In genomic region chr10:54558636-54559035, GRCm38 (mm10) we compare ENCODE assay signal across 11 mouse cellular contexts.
DNase-seq lines count a peak whose midpoint lies in the region; ATAC-seq and TF ChIP-seq lines count a peak whose summit lies in the region.
"Had no signal": no experiment of that assay in that cellular context is flagged by ENCODE, and none has a peak within 500 bp of the region (broad histone marks: within the 10 kb centered on the region; RNA-seq: fewer than 3 reads in every experiment).

No protein-coding gene starts in this region.

- no peak for TF ChIP-seq POLR2A in cerebellum, adult 2 months (IDR thresholded peaks at IDR 0.05; ENCODE audit: borderline replicate concordance, insufficient read depth, low read length)

- no peaks in the 10 kb centered on the region for H3K36me3 ChIP-seq in lung, embryonic 16.5 days (ENCODE audit: control insufficient read depth, insufficient read depth, low read length)
- H3K36me3 ChIP-seq in midbrain, embryonic 15.5 days (replicated peaks) = no peaks in the 10 kb centered on the region
- H3K36me3 ChIP-seq: embryonic facial prominence, embryonic 15.5 days had no signal

- peak; percentile 30; the same call in 1 of the 2 replicates for TF ChIP-seq CTCF in gastrocnemius, adult 2 months (IDR thresholded peaks at IDR 0.05)
- no peak for TF ChIP-seq CTCF in cerebellum, adult 2 months (IDR thresholded peaks at IDR 0.05; ENCODE audit: borderline replicate concordance, insufficient read depth, low read depth, low read length)

- 0 out of 2 replicates have a peak, but pooled peaks have one; percentile 38 for ATAC-seq in lung, embryonic 16.5 days (ENCODE audit: low read depth)
- ATAC-seq in midbrain, embryonic 15.5 days (replicated peaks) = 0 out of 2 replicates have a peak, but pooled peaks have one; percentile 63

- WGBS in lung, embryonic 16.5 days = 59% methylated on average over 4 of the region's 4 CpGs
- 68% methylated on average over 4 of the region's 4 CpGs for WGBS in midbrain, embryonic 15.5 days
- WGBS in cerebellum, adult 2 months = 64% methylated on average over 4 of the region's 4 CpGs

- H3K9ac ChIP-seq in lung, embryonic 16.5 days (ENCODE audit: low read length) = no peak overlapping the region
- H3K9ac ChIP-seq in midbrain, embryonic 15.5 days = no peak overlapping the region
- H3K9ac ChIP-seq: embryonic facial prominence, embryonic 15.5 days had no signal

- no peaks in the 10 kb centered on the region for H3K4me1 ChIP-seq in lung, embryonic 16.5 days (replicated peaks; ENCODE audit: control insufficient read depth, insufficient read depth, low read length)
- H3K4me1 ChIP-seq in midbrain, embryonic 15.5 days = no peaks in the 10 kb centered on the region
- no peaks in the 10 kb centered on the region for H3K4me1 ChIP-seq in cerebellum, adult 2 months (ENCODE audit: control insufficient read depth, insufficient read depth, low read length)
- H3K4me1 ChIP-seq: embryonic facial prominence, embryonic 15.5 days had no signal

- H3K9me3 ChIP-seq in lung, embryonic 16.5 days (ENCODE audit: control insufficient read depth, low read length) = no peaks in the 10 kb centered on the region
- no peaks in the 10 kb centered on the region for H3K9me3 ChIP-seq in midbrain, embryonic 15.5 days
- H3K9me3 ChIP-seq: embryonic facial prominence, embryonic 15.5 days had no signal

- H3K27me3 ChIP-seq in lung, embryonic 16.5 days (ENCODE audit: control insufficient read depth, insufficient read depth, low read depth, low read length) = no peaks in the 10 kb centered on the region
- no peaks in the 10 kb centered on the region for H3K27me3 ChIP-seq in midbrain, embryonic 15.5 days (replicated peaks)
- no peaks in the 10 kb centered on the region for H3K27me3 ChIP-seq in cerebellum, adult 2 months (ENCODE audit: control insufficient read depth, insufficient read depth, low read length)
- H3K27me3 ChIP-seq: embryonic facial prominence, embryonic 15.5 days had no signal

- H3K4me2 ChIP-seq in lung, embryonic 16.5 days (ENCODE audit: low read depth, low read length) = no peak overlapping the region
- H3K4me2 ChIP-seq in midbrain, embryonic 15.5 days = no peak overlapping the region
- H3K4me2 ChIP-seq: embryonic facial prominence, embryonic 15.5 days had no signal

- H3K27ac ChIP-seq in gastrocnemius, adult 2 months = no peak overlapping the region
- no peak overlapping the region for H3K27ac ChIP-seq in lung, embryonic 16.5 days (ENCODE audit: low read length)
- no peak overlapping the region for H3K27ac ChIP-seq in midbrain, embryonic 15.5 days
- no peak overlapping the region for H3K27ac ChIP-seq in cerebellum, adult 2 months (ENCODE audit: insufficient read depth, low read length)
- H3K27ac ChIP-seq: embryonic facial prominence, embryonic 15.5 days had no signal

- intact Hi-C loops in gastrocnemius, adult 2 months (cut with DNase I) = no loop called here

- DNase-seq in gastrocnemius, adult 2 months = no peak
- no peak for DNase-seq in gastrocnemius, postnatal 10 days
- DNase-seq in lung, postnatal 25 days (ENCODE audit: low spot score) = no peak
- DNase-seq in adrenal gland, postnatal 36 days = peak; percentile 22 to 31
- no peak for DNase-seq in cerebellum, adult 18-20 months
- no peak for DNase-seq in cerebellum, adult 2 months
- DNase-seq: heart, postnatal 10 days had no signal

- no peak overlapping the region for H3K4me3 ChIP-seq in gastrocnemius, adult 2 months
- no peak overlapping the region for H3K4me3 ChIP-seq in lung, embryonic 16.5 days (ENCODE audit: low read length)
- H3K4me3 ChIP-seq in midbrain, embryonic 15.5 days = no peak overlapping the region
- no peak overlapping the region for H3K4me3 ChIP-seq in cerebellum, adult 2 months (replicated peaks; ENCODE audit: insufficient read depth, low read depth, low read length)
- H3K4me3 ChIP-seq: embryonic facial prominence, embryonic 15.5 days; myocyte had no signal

Comparison
In these comparisons a context has a peak if more than half of its experiments do, and no peak if none do; other contexts are left out.
1. DNase-seq: peak in adrenal gland, postnatal 36 days (2 of 2); none in gastrocnemius, adult 2 months (single experiment), gastrocnemius, postnatal 10 days (single experiment), lung, postnatal 25 days (single experiment), cerebellum, adult 18-20 months (0 of 2) and cerebellum, adult 2 months (0 of 2).